Mouse (Mus musculus): ENCODE results near the gene Slc6a6. TPM values are rescaled to one million over a fixed set of nuclear protein-coding genes. Genes with fewer than 3 reads are reported as not detected.
A peak's percentile ranks its signal among the peaks of the same experiment; 100 is the strongest.

Slc6a6 gene
- polyA plus RNA-seq, 1 experiment: 105 TPM

- Histone ChIP-seq H3K4me1 (ENCODE audit: control insufficient read depth, insufficient read depth, low read length) (no peaks in the 10 kb centered on the region), H3K4me3 (ENCODE audit: insufficient read depth, low read length) (no peak overlapping the region), H3K27ac (ENCODE audit: insufficient read depth, low read length) (no peak overlapping the region)
- no peak for TF ChIP-seq POLR2A (IDR thresholded peaks at IDR 0.05; ENCODE audit: extremely low read depth, insufficient read depth, low read length)
- no peak for TF ChIP-seq CTCF (IDR thresholded peaks at IDR 0.05; ENCODE audit: extremely low read depth, insufficient read depth, low read length)
These were observed 95.4 kb downstream of the Slc6a6 start for GRCm38 (mm10) chr6:91779206-91779605.

GRCm38 (mm10) chr6:91785018-91785417, 101.2 kb downstream of the Slc6a6 start:
- TF ChIP-seq CTCF (IDR thresholded peaks at IDR 0.05; ENCODE audit: extremely low read depth, insufficient read depth, low read length) (no peak), POLR2A (IDR thresholded peaks at IDR 0.05; ENCODE audit: extremely low read depth, insufficient read depth, low read length) (no peak)

GRCm38 (mm10) chr6:91788311-91788798, 104.5 kb downstream of the Slc6a6 start:
- no peak overlapping the region for H3K4me3 ChIP-seq (ENCODE audit: insufficient read depth, low read length)
- TF ChIP-seq POLR2A (IDR thresholded peaks at IDR 0.05; ENCODE audit: extremely low read depth, insufficient read depth, low read length) (no peak), CTCF (IDR thresholded peaks at IDR 0.05; ENCODE audit: extremely low read depth, insufficient read depth, low read length) (no peak)
- peaks cover 3% of the 10 kb centered on the region; the same call in 1 of the 2 replicates for H3K4me1 ChIP-seq (ENCODE audit: control insufficient read depth, insufficient read depth, low read length)
- no peak overlapping the region for H3K27ac ChIP-seq (ENCODE audit: insufficient read depth, low read length)

More at GRCm38 (mm10) chr6:91785018-91785417, 101.2 kb downstream of the Slc6a6 start:
- no peak overlapping the region for H3K4me3 ChIP-seq (ENCODE audit: insufficient read depth, low read length)
- no peaks in the 10 kb centered on the region for H3K4me1 ChIP-seq (ENCODE audit: control insufficient read depth, insufficient read depth, low read length)
- H3K27ac ChIP-seq (ENCODE audit: insufficient read depth, low read length): no peak overlapping the region

GRCm38 (mm10) chr6:91795640-91796039, 111.8 kb downstream of the Slc6a6 start:
- Histone ChIP-seq H3K27ac (ENCODE audit: insufficient read depth, low read length) (no peak overlapping the region), H3K4me3 (ENCODE audit: insufficient read depth, low read length) (no peak overlapping the region), H3K4me1 (ENCODE audit: control insufficient read depth, insufficient read depth, low read length) (peaks cover 3% of the 10 kb centered on the region; the same call in 1 of the 2 replicates)
- TF ChIP-seq POLR2A (IDR thresholded peaks at IDR 0.05; ENCODE audit: extremely low read depth, insufficient read depth, low read length) (no peak), CTCF (IDR thresholded peaks at IDR 0.05; ENCODE audit: extremely low read depth, insufficient read depth, low read length) (no peak)

- TF ChIP-seq CTCF (IDR thresholded peaks at IDR 0.05; ENCODE audit: extremely low read depth, insufficient read depth, low read length): no peak
- peak; percentile 62; the same call in 1 of the 2 replicates for TF ChIP-seq POLR2A (IDR thresholded peaks at IDR 0.05; ENCODE audit: extremely low read depth, insufficient read depth, low read length)
- Histone ChIP-seq H3K27ac (ENCODE audit: insufficient read depth, low read length) (no peak overlapping the region), H3K4me1 (ENCODE audit: control insufficient read depth, insufficient read depth, low read length) (peaks cover 3% of the 10 kb centered on the region; the same call in 1 of the 2 replicates), H3K4me3 (ENCODE audit: insufficient read depth, low read length) (no peak overlapping the region)
These were observed 112.2 kb downstream of the Slc6a6 start for GRCm38 (mm10) chr6:91796064-91796463.

GRCm38 (mm10) chr6:91796736-91797135, 112.9 kb downstream of the Slc6a6 start:
- peaks cover 3% of the 10 kb centered on the region; the same call in 1 of the 2 replicates for H3K4me1 ChIP-seq (ENCODE audit: control insufficient read depth, insufficient read depth, low read length)
- TF ChIP-seq POLR2A (IDR thresholded peaks at IDR 0.05; ENCODE audit: extremely low read depth, insufficient read depth, low read length) (no peak), CTCF (IDR thresholded peaks at IDR 0.05; ENCODE audit: extremely low read depth, insufficient read depth, low read length) (no peak)
- no peak overlapping the region for H3K4me3 ChIP-seq (ENCODE audit: insufficient read depth, low read length)
- no peak overlapping the region for H3K27ac ChIP-seq (ENCODE audit: insufficient read depth, low read length)

- H3K4me1 ChIP-seq (ENCODE audit: control insufficient read depth, insufficient read depth, low read length): no peaks in the 10 kb centered on the region; the same call in 1 of the 2 replicates
- TF ChIP-seq CTCF (IDR thresholded peaks at IDR 0.05; ENCODE audit: extremely low read depth, insufficient read depth, low read length) (no peak), POLR2A (IDR thresholded peaks at IDR 0.05; ENCODE audit: extremely low read depth, insufficient read depth, low read length) (no peak)
- H3K27ac ChIP-seq (ENCODE audit: insufficient read depth, low read length): no peak overlapping the region
- no peak overlapping the region for H3K4me3 ChIP-seq (ENCODE audit: insufficient read depth, low read length)
These were observed 114.6 kb downstream of the Slc6a6 start for GRCm38 (mm10) chr6:91798496-91798895.

GRCm38 (mm10) chr6:91804177-91804576, 120.3 kb downstream of the Slc6a6 start:
- H3K27ac ChIP-seq (ENCODE audit: insufficient read depth, low read length): no peak overlapping the region
- TF ChIP-seq POLR2A (IDR thresholded peaks at IDR 0.05; ENCODE audit: extremely low read depth, insufficient read depth, low read length): no peak
- no peak for TF ChIP-seq CTCF (IDR thresholded peaks at IDR 0.05; ENCODE audit: extremely low read depth, insufficient read depth, low read length)
- H3K4me1 ChIP-seq (ENCODE audit: control insufficient read depth, insufficient read depth, low read length): peaks cover 6% of the 10 kb centered on the region; the same call in 1 of the 2 replicates
- no peak overlapping the region for H3K4me3 ChIP-seq (ENCODE audit: insufficient read depth, low read length)

- Histone ChIP-seq H3K27ac (ENCODE audit: insufficient read depth, low read length) (peak overlapping the region; percentile 61), H3K4me3 (ENCODE audit: insufficient read depth, low read length) (peak overlapping the region; percentile 63), H3K4me1 (ENCODE audit: control insufficient read depth, insufficient read depth, low read length) (peaks cover 6% of the 10 kb centered on the region; the same call in 1 of the 2 replicates)
- no peak for TF ChIP-seq CTCF (IDR thresholded peaks at IDR 0.05; ENCODE audit: extremely low read depth, insufficient read depth, low read length)
- TF ChIP-seq POLR2A (IDR thresholded peaks at IDR 0.05; ENCODE audit: extremely low read depth, insufficient read depth, low read length): 0 out of 2 replicates have a peak, but pooled peaks have one; percentile 23
These were observed 123.3 kb downstream of the Slc6a6 start for GRCm38 (mm10) chr6:91807169-91807568.

GRCm38 (mm10) chr6:91808022-91808421, 124.2 kb downstream of the Slc6a6 start:
- H3K4me3 ChIP-seq (ENCODE audit: insufficient read depth, low read length): no peak overlapping the region
- no peak overlapping the region for H3K27ac ChIP-seq (ENCODE audit: insufficient read depth, low read length)
- H3K4me1 ChIP-seq (ENCODE audit: control insufficient read depth, insufficient read depth, low read length): peaks cover 6% of the 10 kb centered on the region; the same call in 1 of the 2 replicates
- TF ChIP-seq CTCF (IDR thresholded peaks at IDR 0.05; ENCODE audit: extremely low read depth, insufficient read depth, low read length) (no peak), POLR2A (IDR thresholded peaks at IDR 0.05; ENCODE audit: extremely low read depth, insufficient read depth, low read length) (no peak)

Other genes starting within 250 kb of the Slc6a6 start
- 16.8 and 18.6 TPM in 2 replicates for gene Chchd4, start 210.5 kb upstream of the Slc6a6 start, polyA plus RNA-seq (2012; rRNA removed)
- 30.8 and 33.3 TPM in 2 replicates for gene Tmem43, start 210.3 kb upstream of the Slc6a6 start, polyA plus RNA-seq (2012; rRNA removed)
- gene Xpc, start 168.2 kb upstream of the Slc6a6 start, polyA plus RNA-seq (2012; rRNA removed): 12.5 and 13.6 TPM in 2 replicates
- 56.9 and 60.7 TPM in 2 replicates for gene Lsm3, start 168.1 kb upstream of the Slc6a6 start, polyA plus RNA-seq (2012; rRNA removed)
- gene Grip2, start 143.2 kb downstream of the Slc6a6 start, polyA plus RNA-seq (2012; rRNA removed): 20.0 and 20.5 TPM in 2 replicates
- 17.7 and 18.5 TPM in 2 replicates for gene Ccdc174, start 194.0 kb downstream of the Slc6a6 start, polyA plus RNA-seq (2012; rRNA removed)
- 2.2 and 2.9 TPM in 2 replicates for gene 4930590J08Rik, start 218.8 kb downstream of the Slc6a6 start, polyA plus RNA-seq (2012; rRNA removed)

All from cortical plate, adult 2 months (tissue).